Mouse (Mus musculus) embryo, embryonic 11 days (tissue): ENCODE data around the gene Stk38l.

Experiments used
- DNase-seq: peaks from one replicate; pipeline ENCODE4 v3.0.0-alpha.2; 2015

Gene Stk38l

DNA sequence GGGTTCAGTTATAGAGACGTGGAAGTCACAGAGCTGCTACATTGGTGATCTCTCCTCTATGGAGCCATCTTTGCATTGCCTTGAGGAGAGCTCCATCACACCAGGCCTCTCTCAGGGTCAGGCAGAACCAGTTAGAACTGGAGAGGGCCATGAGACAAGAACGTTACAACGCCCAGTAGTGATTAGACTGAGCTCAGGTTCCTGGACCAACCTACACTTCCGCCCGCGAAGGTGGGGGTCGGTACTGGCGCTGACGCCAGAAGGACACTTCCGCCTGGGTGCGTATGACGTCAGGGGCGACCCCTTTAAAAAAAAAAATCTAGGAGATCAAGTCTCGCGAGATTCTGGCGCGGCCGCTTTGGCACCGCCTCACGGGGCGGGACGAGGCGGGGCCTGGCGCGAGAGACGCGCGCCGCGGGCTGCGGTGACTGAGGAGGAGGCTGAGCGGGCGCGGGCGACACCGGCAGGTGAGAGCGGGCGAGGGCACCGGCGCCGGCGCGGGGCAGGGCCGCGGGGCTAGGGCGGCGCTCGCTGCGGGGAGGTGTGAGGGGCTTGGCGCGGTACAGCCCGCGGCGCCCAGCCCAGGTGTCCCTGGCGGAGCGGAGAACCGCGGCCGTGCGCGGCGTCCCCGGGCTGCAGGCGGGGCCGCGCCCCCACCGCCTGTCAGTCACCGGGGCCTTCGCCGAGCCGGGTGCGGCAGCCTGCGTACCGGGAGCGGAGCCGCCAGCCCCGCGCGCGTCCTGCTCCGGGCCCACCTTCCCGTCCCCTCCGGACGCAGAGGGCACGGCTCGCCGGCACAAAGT is at the start of gene Stk38l:
Gene Stk38l (plus strand): TSS at position 415 of the 803 bp plus-strand sequence.
- DNase-seq: peak; percentile 99

DNA sequence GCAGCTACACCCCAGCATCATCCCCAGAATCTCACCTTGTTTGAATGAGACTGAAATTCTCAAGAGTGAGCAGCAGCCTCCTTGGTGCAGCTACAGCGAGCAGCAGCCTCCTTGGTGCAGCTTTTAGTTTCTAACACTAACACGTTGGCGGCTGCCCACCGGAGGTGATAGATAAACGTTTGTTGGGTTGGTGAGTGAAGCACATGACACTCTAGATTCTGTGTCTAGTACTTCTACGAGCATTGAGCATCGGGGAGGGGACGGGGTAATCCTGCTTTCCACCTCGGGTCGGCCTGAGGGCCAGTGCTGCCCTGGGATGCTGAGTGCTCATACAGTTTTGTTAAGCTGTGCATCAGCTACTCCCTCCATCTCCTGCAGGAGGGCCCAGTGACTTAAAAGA is 47.9 kb upstream of the Stk38l start:
- no peak for DNase-seq

DNA sequence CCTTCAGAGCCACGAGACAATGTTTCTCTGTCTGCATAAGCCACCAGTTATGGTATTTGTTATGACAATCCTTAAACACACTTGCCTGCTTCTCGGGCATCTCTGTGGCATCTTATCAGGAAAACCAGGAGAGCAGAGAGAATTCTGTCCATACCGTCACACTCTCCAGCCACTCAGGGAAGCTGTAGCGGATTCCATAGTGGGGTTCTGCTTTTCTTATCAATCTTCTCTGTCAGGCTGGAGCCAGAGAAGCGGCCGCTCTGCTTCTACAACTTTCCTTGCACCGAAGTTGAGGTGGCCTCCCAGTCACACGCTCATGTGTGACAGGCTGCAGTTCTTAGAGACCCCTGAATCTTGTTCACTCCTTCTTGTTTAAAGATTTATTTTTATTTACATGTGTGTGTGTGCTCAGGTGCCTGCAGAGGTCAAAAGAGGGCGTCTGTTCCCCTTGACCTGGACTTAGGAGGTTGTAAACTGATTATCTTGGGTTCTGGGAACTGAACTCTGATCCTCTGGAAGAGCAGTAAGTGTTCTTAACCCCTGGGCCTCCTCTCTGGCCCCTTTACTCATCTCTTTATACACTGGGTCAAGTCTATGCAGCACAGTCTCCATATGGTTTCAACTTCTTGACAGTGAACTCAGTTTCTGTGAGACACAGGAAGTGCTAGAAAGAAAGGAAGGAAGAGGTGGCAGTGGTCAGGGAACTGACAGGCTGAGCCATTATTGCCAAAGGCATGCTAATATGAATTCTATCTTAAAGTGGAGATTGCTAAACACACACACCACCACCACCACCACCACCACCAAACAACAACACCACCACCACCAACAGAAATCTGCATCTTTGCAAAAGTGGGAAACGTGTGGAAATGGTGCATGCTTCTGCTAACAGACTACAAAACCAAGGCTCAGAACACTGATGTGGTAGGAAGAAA is 46.4 kb upstream of the Stk38l start:
- no peak for DNase-seq

DNA sequence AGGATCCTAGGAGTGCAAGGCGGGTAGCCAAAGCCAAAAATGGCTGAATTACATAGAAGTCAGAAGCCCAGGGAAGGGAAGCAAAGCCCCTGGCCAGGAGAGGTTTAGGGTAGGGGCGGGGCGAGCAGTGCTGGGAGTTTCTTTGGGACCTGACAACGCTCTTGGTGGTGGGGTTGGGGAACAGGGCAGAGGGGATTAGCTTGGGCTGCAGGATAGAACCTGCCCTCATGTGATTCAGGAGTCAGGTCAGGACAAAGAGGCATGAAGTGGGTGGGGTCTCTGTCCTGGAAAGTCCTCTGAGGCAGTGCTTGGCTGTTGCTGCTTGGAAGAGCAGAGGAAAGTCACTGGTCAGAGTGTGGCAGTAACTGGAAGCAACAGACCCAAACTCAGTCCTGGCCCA is 40.9 kb upstream of the Stk38l start:
- DNase-seq: no peak

DNA sequence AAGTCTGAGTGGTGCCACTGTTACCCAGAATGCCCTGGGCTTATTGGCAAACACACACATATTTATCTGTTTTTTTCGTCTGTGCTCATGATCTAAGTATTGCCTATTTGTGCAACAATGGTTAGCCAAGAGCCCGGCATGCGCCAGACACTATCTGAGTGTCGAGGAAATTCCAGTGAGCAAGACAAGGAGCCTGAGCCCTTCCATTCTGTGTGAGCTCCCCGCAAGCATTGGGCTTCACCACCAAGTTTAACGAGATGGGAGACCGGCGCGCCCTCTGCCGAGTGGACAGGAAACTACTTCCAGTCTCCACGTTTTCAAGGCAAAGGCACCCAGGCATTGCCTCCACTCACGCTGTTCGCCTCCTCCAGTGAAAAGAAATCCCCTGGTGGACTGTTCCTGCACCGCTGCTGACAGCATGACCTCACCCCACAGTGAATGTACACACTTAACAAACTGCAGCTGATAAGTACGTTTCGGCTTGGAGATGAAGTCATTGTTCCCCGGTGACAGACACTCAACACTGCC is 39.0 kb upstream of the Stk38l start:
- no peak for DNase-seq

DNA sequence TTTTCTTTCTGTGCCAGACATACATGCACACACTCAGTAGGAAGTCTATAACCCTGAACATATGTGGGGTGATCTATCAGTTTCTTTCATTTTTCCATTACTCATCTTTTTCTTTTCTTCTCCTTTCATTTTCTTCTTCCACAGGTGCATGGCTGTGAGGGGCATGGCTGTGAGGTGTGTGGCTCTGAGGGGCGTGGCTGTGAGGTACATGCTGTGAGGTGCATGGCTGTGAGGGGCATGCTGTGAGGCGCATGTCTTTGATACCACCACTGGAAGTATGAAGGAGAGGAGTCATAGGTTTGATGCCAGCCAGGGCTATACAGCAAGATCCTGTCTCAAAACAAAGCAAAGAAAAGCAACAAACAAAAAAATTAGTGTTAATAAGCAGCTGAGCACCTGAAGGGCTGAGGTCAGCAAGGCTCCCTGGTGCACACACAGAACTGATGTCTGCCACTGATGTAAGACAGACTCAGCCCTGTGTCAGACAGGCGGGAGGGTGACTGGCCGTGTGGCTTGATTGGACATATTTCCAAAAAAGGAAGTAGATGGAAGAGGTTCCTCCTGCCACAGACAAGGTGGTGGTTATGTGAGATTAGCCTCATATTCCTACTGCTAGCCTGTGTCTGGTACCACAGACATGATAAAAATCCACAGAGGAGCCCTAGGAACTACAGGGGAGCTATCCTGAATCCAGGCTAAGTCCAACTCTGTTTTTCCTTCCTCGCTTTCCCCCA is 38.2 kb upstream of the Stk38l start:
- DNase-seq: no peak

DNA sequence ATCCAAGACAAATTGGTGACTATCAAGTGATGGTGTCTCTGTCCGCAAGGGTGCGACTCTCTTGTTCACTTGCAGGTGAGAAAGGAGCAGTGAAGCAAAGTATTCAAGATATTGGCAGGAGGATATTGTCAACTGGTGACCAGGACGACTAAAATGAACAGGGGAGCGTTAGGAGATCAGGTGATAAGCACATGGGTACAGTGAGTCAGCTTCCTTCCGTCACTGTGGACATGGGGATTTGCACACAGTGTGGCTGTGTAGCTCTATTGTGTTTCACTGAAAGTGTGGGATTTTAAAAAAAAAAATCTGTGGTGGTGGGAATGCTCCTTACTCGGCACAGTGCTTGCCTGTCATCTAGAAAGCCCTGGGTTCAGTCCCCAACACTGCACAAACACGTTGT is 36.8 kb upstream of the Stk38l start:
- DNase-seq: no peak

DNA sequence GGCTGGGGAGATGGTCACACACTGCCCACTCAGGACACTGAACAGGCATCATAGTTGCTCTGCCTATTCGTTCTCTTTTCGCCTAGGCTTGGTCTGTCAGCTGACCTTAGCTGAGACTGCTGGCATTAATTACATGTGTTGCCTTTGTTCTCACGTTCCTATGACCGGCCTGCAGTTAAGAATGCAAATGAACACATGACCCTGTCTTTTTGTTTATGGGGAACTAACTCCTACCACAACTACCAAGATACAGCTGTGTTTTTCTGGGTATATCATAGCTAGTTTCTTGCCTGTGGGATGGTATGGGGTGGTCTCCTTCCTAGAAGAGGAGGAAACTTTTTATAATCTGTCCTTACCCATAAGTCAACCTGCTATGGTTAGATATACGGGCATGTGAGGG is 35.9 kb upstream of the Stk38l start:
- no peak for DNase-seq

DNA sequence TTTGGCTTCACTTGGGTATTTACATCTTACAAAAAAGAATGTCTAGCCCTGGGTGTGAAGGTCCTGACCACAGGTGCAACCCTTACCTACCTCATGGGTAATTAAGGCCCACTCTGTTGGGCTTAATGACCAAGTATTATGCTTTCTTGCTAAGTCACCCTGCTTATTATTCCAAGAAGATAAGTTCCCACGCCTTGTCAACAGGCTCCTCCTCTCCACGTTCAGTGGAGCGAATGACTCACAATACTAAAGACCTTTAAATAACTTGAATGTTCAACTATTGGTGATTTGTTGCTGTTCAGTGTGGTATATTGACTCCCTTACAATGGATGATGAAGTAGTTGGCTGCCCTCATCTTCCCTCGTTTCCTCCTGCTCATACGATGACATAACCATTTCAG is 27.0 kb upstream of the Stk38l start:
- no peak for DNase-seq

DNA sequence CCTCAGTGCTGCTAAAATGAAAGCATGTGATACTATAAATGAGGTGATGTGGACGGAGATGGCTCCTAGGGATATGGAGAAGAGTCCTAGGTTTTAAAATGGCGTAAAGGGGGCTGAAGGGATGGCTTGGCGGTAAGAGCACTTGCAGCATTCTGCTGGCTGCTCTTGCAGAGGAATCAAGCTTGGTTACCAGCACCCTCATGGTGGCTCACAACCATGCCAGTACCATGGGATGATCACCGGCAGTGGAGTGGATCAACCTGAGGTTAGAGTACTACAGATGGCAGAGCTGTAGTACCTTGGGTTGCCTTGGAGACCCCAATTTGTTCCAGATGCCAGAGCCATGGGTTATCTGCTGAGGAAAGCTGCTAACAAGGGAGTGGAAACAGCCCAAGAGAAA is 26.4 kb upstream of the Stk38l start:
- no peak for DNase-seq

DNA sequence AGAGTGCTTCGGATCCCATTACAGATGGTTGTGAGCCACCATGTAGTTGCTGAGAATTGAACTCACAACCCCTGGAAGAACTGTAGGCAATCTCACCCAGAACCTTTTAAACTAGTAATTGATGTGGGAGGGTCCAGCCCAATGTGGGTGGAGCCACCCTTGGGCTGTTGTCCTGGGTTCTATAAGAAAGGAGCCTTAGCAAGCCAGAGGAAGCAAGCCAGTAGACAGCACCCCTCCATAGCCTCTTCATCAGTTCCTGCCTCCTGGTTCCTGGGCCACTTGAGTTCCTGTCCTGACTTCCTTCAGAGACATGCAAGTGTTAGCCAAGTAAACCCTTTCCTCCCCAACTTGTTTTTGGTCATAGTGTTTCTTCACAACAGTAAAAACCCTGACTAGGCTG is 24.3 kb upstream of the Stk38l start:
- DNase-seq: no peak

DNA sequence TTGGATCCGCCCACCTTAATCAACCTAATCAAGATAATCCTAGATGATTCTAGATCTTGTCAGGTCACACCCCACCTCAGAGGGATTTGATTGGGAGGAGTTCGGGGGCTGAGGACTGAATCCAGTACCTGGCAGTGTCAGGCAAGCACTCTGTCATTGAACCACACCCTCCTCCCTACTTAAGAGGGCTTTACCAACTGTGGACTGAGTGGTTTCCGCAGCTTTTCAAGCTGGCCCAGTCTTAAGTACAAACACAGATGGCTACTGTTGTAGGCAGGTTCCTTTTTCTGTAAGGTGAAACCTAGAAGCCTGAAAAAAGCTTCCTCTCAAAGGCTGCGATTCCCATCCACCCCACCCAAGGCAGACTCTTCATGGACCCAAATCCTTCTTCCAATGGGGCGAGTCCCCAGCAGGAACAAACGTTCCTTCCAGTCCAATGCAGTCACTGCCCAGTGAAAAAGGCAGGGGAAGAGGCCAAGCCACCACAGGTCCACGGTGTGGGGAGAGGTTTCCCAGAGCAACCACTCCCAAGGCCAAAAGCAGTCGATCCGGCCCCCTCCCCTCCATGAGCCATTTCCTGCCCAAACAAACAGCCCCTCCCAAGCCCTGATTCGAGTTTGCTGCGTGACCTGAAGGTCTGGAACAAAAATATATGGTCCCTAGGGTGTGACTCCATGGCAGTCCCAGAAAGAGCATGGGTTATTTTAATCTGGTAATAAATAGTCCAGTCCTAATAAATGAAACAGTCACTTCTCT is 22.5 kb upstream of the Stk38l start:
- DNase-seq: no peak

DNA sequence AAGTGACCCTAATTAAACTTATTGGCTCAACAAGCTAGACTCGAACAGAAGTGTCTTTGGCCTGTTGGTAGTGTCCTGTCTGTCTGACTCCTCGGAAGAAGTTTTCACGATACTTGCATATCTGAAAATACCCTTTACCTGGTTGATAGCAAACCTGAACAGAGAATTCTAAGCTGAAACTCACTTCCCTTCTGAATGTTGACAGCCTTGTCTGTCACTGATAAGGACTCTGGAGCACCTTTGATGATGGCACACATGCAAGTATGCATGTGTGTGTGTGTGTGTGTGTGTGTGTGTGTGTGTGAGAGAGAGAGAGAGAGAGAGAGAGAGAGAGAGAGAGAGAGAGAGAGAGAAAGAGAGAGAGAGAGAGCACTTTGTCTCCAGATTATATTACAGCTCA is 21.4 kb upstream of the Stk38l start:
- DNase-seq: no peak

DNA sequence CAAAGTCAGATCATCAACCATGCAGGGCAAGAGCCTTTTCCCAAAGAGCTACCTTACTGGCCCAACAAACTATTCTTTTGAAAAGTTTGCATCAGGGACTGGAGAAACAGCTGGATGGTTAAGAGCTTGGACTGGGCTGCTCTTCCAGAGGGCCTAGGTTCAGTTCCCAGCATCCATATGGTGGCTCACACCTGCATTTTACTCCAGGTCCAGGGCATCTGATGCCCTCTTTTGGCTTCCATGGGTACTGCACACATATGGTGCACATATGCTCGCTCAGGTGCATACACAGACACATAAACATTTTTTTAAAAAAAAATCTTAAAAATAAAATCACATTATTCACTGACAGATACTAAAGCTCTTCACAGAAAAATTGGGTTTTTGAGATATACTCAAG is 19.2 kb upstream of the Stk38l start:
- no peak for DNase-seq

DNA sequence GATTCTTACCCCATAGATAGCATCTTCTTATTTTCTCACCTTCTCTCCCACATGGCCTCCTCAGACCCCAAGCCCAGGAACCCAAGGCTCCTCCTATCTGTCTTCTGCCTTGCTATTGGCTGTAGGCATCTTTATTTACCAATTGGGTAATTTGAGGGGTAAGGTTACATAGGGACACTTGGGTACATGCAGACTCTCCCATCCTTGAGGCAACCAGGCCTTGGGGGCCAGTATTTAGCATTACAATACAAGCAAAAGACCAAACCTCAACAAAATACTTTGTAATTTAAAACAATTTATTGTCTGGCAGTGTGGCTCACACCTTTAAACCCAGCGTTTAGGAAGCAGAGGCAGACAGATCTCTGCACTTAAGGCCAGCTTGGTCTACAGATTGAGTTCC is 5.2 kb upstream of the Stk38l start:
- no peak for DNase-seq

DNA sequence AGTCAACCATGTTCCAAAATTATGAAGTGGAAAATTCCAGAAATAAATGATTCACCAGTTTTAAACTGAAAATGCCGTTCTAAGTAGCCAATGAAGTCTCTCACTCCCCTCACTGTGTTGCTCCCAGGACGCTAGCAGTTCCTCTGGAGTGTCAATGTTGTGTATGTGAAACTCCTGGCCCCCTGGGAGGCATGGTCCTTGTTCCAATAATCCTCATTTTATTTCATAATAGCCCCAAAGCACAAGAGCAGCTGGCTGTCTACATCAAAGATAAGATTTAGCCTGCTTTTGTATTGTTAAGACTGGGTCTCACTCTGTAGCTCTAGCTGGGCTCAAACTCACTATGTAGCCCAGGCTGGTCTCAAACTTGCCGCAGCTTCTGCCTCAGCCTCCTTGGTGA is 990 bp upstream of the Stk38l start:
- DNase-seq: no peak

DNA sequence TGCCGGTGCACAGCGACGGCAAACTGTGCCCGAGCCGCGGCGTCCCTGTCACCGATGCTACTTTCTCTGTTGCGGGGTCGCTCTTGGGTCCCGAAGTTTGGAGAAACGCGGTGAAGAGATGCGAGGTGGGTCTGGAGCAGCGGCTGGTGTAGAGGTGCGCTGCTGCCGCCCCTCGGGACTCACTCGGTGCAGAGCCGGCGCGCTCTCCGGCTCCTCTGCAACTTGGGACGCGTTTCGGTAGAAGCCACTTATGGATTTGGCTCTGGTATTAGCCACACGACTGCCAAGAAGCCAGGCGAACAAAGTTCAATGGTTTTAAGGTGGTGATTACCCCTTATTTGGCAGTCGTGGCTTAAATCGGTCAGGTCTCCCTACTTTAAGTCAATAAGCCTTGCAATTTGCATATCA is 593 bp downstream of the Stk38l start:
- peak; percentile 66 for DNase-seq

DNA sequence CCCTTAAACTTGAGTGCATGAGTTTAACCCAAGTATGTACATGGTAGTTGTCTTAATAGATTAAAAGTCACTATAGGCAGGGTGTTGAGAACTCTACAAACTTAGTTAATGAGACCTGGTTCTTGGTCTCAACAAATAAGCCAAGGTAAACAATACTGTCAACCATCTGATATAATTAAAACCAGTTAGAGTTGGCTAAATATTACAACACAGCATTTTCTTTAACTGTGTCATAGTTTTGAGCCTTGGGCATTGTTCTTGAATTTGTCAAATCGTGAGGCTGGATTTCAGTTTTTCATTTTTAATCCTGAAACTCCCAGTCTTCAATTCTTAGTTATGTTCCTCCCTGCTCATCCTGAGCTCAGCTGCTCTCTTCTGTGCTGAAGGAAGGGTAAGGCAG is 6.2 kb downstream of the Stk38l start:
- DNase-seq: no peak

DNA sequence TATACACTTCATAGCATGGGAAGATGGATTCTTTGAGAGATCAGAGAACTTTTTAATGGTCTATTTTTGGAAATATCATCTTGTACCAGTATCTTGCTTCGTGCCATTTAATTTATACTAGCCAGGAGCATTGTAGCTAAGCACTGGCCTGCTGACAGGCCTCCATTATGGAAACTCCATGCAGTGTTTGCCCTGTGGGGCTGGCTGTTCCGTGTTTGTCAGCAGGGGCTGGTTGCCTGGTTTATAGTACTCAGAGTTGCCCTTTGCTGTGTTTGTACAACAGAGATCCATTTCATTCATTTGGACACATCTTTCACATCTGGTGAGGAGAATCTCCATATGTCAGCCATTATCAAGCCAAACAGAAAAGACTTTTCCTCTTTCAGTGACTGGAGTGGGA is 6.9 kb downstream of the Stk38l start:
- no peak for DNase-seq

DNA sequence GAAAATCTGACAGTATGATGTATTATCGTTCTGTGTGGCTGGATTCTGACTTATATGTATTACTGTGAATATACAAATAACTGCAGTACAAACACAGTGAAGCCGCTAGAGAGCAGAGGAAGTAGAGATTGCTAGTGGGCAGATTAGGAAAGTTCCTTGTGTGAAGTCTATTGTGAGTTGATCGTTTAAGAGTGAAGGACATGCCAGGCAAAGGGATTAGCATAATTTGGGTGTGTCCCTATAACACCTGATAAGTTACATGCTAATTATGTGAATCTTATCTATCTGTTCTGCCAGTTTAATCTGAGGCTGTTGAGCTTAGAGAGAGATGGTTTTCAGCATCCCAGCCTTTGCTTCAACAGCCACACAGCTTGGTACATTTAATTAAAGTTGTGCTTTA is 7.4 kb downstream of the Stk38l start:
- DNase-seq: no peak

DNA sequence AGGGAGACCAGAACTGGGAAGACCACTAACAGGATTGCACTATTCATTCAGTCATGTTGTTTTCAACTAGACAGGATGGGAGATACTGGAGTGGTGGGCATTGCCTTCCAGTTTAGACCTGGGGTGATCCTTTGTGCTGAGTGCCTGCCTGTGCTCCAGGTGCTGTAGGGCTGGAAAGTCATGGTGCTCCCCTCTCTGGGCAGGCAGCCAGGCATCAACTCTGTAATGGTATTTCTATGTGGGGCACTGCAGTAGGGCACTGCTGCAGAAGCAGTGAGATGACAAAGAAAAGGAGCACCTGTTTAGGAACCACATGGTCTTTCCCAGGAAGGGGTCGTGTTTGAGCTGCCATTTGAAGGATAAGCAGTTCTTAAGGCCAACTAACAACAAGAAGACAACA is 7.9 kb downstream of the Stk38l start:
- DNase-seq: no peak

DNA sequence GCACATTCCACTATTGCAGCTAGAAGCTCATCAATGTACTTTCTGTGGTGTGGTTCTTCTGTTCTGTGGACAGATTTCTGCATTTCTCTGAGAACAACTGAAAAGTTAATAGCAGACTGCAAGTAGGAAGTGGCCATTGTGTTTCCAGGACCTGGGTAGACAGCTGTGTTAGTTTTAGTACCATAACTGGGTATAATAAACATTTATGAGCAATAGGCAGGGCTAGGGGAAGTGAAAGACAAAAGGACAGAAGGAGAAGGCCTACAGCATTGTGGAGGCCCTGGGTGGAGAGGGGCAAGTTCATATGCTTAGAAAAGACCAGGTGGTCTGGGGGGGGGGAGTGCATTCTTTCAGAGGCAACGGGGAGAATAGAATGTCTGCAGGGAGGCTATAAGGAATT is 8.8 kb downstream of the Stk38l start:
- DNase-seq: no peak

DNA sequence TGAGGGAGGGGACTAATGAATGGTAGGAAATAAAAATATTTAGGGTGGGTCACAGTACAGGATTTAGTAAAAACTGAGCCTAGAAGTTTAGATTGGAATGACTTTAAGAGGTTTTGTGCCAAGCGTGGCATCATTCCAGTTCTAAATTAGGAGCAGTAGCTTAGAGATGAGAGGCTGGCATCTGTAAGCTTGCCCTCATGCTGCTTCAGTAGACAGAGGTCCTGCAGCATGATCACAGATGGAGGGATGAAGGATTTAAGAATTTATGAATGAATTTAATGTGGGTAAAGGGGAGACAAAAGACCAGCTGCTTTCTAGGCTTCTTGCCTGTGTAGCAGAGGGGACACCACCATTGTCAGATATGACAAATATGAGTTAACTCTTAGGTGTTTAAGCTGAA is 14.1 kb downstream of the Stk38l start:
- DNase-seq: no peak
